Mouse (Mus musculus) WW6 (cell line): Measurements from ENCODE around the gene Ttll6.
A peak's percentile ranks its signal among the peaks of the same experiment; 100 is the strongest.

Experiments used
- DNase-seq: peaks from one replicate; pipeline ENCODE4 v3.0.0-alpha.2; 2013; ENCODE audit warnings: low read depth, low spot score

Ttll6 gene

DNA sequence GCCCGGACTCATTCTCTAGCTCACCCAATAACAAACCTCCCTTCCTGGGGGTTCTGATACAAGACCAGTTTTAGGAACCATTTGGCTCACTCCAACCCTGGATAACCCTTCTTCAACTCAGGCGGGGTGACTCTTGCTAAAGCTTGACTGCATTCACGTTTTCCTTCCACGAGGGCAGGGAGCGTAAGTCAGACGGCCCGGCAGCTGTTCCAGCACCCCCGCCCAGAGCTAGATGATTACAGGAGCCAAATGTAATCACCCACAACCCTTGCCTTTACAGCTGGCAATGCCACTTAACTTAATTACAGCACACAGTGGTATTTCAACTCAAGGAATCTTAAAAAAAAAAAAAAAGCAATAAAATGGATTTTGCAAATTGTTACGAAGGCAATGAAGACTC lies 34.5 kb downstream of the Ttll6 start:
- no peak for DNase-seq

GRCm38 (mm10) chr11:96169016-96169415 lies 35.4 kb downstream of the Ttll6 start:
- no peak for DNase-seq

- DNase-seq = no peak
Observed at GRCm38 (mm10) chr11:96170711-96171379, 37.3 kb downstream of the Ttll6 start.

DNA sequence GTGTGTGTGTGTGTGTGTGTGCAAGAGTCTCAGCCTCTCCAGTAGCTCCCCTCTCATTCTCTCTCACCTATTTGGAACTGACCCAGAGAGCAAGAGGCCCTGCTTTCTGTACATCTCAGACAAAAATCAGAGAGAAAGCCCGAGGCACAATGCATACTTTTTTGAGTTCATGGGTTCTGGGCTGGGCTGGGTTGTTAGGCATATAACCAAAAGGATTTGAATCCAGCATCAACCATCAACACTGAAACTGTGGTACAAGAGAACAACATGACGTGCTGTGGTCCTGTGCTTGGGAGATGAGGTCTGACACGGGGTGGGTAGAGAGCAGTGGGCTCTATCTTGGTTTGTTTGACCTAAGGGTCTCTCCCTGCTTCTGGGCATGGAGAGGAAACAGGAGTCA lies 38.0 kb downstream of the Ttll6 start:
- no peak for DNase-seq

- DNase-seq = no peak
Observed at GRCm38 (mm10) chr11:96172511-96173287, 39.1 kb downstream of the Ttll6 start.

DNA sequence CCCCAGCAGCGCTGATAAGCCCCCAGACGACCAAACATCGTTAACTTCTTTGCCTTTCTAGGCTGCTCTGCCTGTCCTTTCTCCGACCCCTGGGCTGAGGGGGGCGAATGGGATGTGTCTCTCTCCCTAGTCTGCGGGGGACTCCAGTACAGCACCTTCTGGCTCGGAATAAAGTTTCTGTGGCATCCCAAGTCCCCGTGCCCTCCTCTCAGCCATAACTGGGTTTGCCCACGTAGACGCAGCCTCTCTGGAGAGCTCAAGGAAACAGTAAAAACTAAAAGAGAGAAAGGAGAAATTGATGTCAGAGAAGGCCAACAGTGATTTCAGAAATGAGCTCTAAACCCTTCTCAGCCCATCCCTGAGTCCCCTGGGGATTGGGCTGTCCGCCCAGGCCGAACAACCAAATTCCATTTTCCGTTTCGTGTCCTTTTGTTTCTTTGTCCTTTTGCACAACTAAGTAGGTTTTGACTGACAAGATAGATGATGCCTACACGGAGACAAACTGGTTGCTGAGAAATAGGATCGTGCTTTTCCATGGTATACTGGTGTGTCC lies 39.8 kb downstream of the Ttll6 start:
- no peak for DNase-seq

DNA sequence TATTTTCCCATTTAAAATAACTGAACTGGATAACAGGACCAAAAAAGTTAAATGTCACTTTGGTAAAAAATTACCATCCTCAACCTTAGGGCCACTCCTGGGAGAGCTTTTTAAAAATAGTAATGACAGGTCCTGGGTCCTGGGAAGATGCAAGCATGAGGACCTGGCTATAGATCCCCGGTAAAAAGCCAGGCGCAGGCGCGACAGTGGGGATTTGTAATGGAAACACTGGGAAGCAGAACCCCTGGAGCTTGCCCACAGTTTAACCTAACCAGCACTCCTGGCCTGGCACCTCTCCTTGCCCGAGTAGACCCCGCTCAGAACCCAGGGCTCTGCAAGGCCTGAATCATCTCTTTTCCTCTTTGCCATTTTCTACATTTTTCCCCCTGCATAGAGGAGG lies 41.3 kb downstream of the Ttll6 start:
- no peak for DNase-seq

GRCm38 (mm10) chr11:96175511-96175910 lies 41.9 kb downstream of the Ttll6 start:
- DNase-seq = no peak

GRCm38 (mm10) chr11:96175951-96176530 lies 42.5 kb downstream of the Ttll6 start:
- no peak for DNase-seq

DNA sequence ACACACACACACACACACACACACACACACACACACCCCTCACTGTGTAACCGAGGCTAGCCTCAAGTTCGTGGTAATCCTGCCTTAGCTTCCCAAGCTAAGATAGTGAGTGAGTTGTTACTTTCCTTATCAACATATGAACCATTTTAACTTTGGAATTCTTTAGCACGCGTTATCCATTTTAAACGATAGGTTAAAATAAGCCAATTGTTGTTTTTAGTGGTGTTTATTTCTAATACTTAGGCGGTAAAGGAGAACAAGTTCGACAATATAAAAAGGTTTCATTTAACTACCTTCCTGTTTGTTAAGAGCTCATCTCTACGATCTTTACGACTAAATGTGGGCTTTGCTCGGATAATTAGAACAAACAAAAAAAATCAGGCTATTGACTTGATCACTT lies 43.3 kb downstream of the Ttll6 start:
- no peak for DNase-seq

GRCm38 (mm10) chr11:96177546-96178174 lies 44.1 kb downstream of the Ttll6 start:
- peak; percentile 54 for DNase-seq

- no peak for DNase-seq
Observed at GRCm38 (mm10) chr11:96178356-96178755, 44.8 kb downstream of the Ttll6 start.

- DNase-seq = no peak
Observed at GRCm38 (mm10) chr11:96178911-96179503, 45.4 kb downstream of the Ttll6 start.

DNA sequence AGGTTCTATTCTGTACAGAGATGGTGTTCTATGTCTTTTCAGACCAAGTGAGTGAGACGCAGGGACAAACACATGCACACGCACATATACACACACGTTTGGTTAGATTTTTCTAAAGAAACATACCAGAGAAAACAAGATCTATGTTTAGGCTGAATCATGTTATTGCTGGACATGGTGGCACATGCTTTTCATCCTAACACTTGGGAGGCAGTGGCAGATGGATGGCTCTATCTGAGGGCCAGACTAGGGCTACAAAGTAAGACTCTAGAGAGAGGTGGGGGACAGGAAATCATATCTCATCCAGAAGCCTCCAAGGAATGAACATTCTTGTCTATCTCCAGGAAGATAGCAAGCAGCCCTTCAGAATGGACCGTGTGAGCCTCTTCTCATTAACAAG lies 47.5 kb downstream of the Ttll6 start:
- DNase-seq = no peak

- no peak for DNase-seq
Observed at GRCm38 (mm10) chr11:96184233-96184632, 50.6 kb downstream of the Ttll6 start.

DNA sequence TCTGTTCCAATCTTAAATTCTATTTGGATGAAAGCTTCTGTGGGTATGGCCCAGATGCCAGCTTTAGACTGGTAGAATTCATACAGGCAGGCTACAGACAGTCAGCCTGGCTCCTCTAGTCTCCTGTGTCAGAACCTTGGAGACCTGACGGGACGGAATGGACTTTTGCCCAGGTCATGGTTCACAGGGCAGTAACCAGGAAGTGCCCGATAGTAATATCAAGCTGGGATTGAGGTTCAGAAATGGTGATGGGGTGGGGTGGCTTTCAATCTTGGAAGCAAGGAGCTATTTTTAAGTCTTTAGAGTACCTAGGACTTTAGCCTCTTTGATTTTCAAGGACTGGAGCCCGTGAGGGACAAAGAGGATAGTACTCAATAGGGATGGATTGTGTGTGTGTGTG lies 53.7 kb downstream of the Ttll6 start:
- no peak for DNase-seq

GRCm38 (mm10) chr11:96189810-96190522 lies 56.4 kb downstream of the Ttll6 start:
- peak; percentile 81 for DNase-seq

DNA sequence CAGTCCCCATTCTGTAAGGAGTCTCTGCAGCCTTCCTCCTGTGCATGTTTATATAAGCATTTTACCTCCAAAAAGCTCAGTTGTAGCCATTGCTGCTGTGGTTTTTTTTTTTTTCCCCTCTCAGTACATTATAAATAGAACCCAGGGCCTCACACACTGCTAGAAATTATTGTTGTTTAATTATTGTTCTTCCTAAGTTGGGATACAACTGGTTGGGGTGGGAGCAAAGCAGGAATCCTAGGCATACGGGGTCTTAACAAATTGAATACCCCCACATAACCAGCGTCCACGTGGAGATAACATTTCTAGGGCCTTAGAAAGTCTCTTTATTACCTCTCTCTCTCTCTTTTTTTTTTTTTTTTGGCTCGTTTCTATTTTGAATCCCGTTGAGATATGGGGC lies 57.5 kb downstream of the Ttll6 start:
- DNase-seq = no peak

- DNase-seq = no peak
Observed at GRCm38 (mm10) chr11:96193521-96194400, 60.2 kb downstream of the Ttll6 start, which contains the start of gene Hoxb13. Hoxb13 (plus strand) TSS chr11:96194316.

DNA sequence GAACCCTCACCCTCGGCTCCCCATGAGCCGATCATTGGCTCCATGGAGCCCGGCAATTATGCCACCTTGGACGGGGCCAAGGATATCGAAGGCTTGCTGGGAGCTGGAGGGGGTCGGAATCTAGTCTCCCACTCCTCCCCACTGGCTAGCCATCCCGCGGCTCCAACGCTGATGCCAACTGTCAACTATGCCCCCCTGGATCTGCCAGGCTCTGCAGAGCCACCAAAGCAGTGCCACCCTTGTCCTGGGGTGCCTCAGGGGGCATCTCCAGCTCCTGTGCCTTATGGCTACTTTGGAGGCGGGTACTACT lies 60.8 kb downstream of the Ttll6 start:
- DNase-seq = no peak
